Mouse (Mus musculus): ENCODE measurements around the gene Ap3b2. TPM values are rescaled to one million over a fixed set of nuclear protein-coding genes. Genes with fewer than 3 reads are reported as not detected.
A peak's percentile ranks its signal among the peaks of the same experiment; 100 is the strongest.

The Ap3b2 gene
- polyA plus RNA-seq, 1 experiment: not detected

DNA sequence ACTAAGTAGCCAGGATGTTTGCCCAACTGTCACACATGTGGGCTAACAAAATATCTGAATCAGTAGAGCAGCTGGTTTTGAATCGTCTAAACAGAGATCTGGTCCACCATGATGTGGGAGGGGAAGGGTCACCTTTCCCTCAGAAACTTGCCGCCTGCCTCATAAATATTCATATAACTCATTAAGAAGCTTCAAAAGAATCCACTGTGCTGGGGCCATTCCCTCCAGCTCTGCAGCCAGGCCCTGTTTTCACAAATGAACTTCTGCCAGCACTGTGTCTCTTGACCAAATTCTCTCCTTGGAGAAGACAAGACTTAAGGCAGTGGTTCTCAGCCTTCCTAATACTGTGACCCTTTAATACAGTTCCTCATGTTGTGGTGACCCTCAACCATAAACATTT is 45.8 kb upstream of the Ap3b2 start:
- Histone ChIP-seq H3K4me2 (ENCODE audit: low read depth) (no peak overlapping the region), H3ac (ENCODE audit: control insufficient read depth, insufficient read length) (no peak overlapping the region), H3K4me3 (no peak overlapping the region), H3K36me3 (ENCODE audit: control insufficient read depth, insufficient read depth) (peaks cover 6% of the 10 kb centered on the region), H3K79me2 (ENCODE audit: control insufficient read depth, insufficient read depth) (no peaks in the 10 kb centered on the region), H3K27me3 (ENCODE audit: control insufficient read depth, insufficient read depth, insufficient read length) (peaks cover 18% of the 10 kb centered on the region)
- TF ChIP-seq TCF12 (IDR thresholded peaks at IDR 0.05; ENCODE audit: insufficient read depth, poor library complexity, severe bottlenecking): no peak
- TF ChIP-seq SRF (IDR thresholded peaks at IDR 0.05; ENCODE audit: control insufficient read depth, insufficient read length, low read depth): no peak
- TF ChIP-seq POLR2AphosphoS2 (IDR thresholded peaks at IDR 0.05; ENCODE audit: insufficient read length, low read depth): no peak
- TF ChIP-seq POLR2A (IDR thresholded peaks at IDR 0.05; ENCODE audit: insufficient read length, low read depth): no peak
- no peak for TF ChIP-seq MAX (IDR thresholded peaks at IDR 0.05; ENCODE audit: low read depth)
- no peak for TF ChIP-seq USF1 (IDR thresholded peaks at IDR 0.05; ENCODE audit: low read depth)
- no peak for TF ChIP-seq REST (IDR thresholded peaks at IDR 0.05; ENCODE audit: insufficient read depth, insufficient read length)
- no peak for TF ChIP-seq CEBPB (IDR thresholded peaks at IDR 0.05; ENCODE audit: insufficient read depth, poor library complexity, severe bottlenecking)

DNA sequence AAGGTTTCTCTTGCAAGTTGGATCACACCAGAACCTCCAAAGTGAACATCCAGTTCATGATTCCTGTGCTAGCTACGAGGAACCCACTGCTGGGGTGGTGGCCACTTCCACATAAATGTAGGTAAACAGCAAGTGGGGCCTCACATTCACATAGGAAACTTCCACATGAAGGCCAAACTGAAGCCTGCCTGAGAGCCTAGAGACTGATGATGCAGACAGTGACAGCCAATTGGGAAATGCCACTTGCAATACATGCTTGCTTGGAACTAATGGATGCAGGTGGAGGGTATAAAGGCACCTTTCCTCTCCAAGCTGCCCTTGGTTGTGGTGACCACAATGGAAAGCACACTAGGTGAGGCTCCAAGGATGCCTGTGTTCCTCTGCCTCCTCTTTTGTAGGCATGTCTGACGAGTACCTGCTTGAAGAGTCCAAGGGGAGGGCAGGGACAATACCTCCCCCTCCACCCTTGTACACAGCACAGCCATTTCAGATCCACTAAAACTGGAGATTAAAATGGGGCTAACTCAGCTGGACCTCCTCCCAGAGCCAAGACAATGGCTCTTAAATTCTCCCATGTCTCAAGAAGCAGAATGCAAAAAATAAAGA is 44.4 kb upstream of the Ap3b2 start:
- Histone ChIP-seq H3K36me3 (ENCODE audit: control insufficient read depth, insufficient read depth) (peaks cover 9% of the 10 kb centered on the region), H3ac (ENCODE audit: control insufficient read depth, insufficient read length) (no peak overlapping the region), H3K27me3 (ENCODE audit: control insufficient read depth, insufficient read depth, insufficient read length) (peaks cover 14% of the 10 kb centered on the region), H3K4me2 (ENCODE audit: low read depth) (no peak overlapping the region), H3K79me2 (ENCODE audit: control insufficient read depth, insufficient read depth) (no peaks in the 10 kb centered on the region), H3K4me3 (no peak overlapping the region)
- TF ChIP-seq REST (IDR thresholded peaks at IDR 0.05; ENCODE audit: insufficient read depth, insufficient read length) (no peak), TCF3 (IDR thresholded peaks at IDR 0.05; ENCODE audit: insufficient read length, low read depth) (no peak), SRF (IDR thresholded peaks at IDR 0.05; ENCODE audit: control insufficient read depth, insufficient read length, low read depth) (no peak), POLR2A (IDR thresholded peaks at IDR 0.05; ENCODE audit: insufficient read length, low read depth) (no peak), MAX (IDR thresholded peaks at IDR 0.05; ENCODE audit: low read depth) (no peak), E2F4 (IDR thresholded peaks at IDR 0.05; ENCODE audit: insufficient read depth) (no peak), CEBPB (IDR thresholded peaks at IDR 0.05; ENCODE audit: insufficient read depth, poor library complexity, severe bottlenecking) (no peak), POLR2AphosphoS2 (IDR thresholded peaks at IDR 0.05; ENCODE audit: insufficient read length, low read depth) (no peak)

DNA sequence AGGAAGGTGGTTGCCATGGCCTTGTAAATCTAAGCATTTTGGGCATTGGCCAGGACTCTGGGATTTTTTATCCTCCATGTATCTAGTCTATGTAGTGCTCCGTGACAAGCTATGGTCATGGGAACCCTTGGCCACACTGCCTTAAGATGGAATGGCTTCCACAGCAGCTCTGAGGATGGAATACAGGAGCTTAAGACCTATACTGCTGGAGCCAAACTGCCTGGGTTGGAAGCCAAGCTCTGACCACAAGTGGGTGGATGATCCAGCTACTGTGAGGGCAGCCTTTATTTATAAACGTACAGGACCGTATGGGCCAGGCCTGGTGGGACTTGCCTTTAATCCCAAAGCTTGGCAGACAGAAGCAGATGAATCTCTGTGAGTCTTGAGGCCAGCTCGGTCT is 42.8 kb upstream of the Ap3b2 start:
- H3K4me2 ChIP-seq (ENCODE audit: low read depth): no peak overlapping the region
- H3ac ChIP-seq (ENCODE audit: control insufficient read depth, insufficient read length): no peak overlapping the region
- no peaks in the 10 kb centered on the region for H3K27me3 ChIP-seq (ENCODE audit: control insufficient read depth, insufficient read depth, insufficient read length)
- TF ChIP-seq POLR2AphosphoS2 (IDR thresholded peaks at IDR 0.05; ENCODE audit: insufficient read length, low read depth): peak; percentile 13
- no peak for TF ChIP-seq REST (IDR thresholded peaks at IDR 0.05; ENCODE audit: insufficient read depth, insufficient read length)
- no peak overlapping the region for H3K4me3 ChIP-seq
- H3K36me3 ChIP-seq (ENCODE audit: control insufficient read depth, insufficient read depth): peaks cover 11% of the 10 kb centered on the region
- no peaks in the 10 kb centered on the region for H3K79me2 ChIP-seq (ENCODE audit: control insufficient read depth, insufficient read depth)

DNA sequence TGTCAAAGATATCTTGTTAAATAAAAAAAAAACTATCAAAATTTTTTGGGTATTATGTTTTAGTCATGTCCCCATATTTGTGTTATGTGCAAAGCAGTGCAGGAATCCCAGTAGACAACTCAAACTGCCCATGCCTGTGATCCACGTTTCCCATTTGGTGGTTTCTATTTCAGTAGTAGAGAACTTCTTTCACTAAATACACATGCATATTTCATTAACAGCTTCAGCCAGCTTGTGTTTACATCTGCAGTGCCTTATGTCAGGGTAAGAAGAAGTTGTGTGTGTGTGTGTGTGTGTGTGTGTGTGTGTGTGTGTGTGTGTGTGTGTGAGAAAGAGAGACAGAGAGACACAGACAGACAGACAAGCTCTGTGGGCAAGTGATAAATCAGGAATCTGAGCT is 37.7 kb upstream of the Ap3b2 start:
- no peak overlapping the region for H3K4me3 ChIP-seq
- H3ac ChIP-seq (ENCODE audit: control insufficient read depth, insufficient read length): no peak overlapping the region
- H3K36me3 ChIP-seq (ENCODE audit: control insufficient read depth, insufficient read depth): peaks cover 29% of the 10 kb centered on the region
- H3K4me2 ChIP-seq (ENCODE audit: low read depth): no peak overlapping the region
- peaks cover 11% of the 10 kb centered on the region for H3K79me2 ChIP-seq (ENCODE audit: control insufficient read depth, insufficient read depth)
- no peaks in the 10 kb centered on the region for H3K27me3 ChIP-seq (ENCODE audit: control insufficient read depth, insufficient read depth, insufficient read length)
- TF ChIP-seq TCF3 (IDR thresholded peaks at IDR 0.05; ENCODE audit: insufficient read length, low read depth): no peak
- TF ChIP-seq E2F4 (IDR thresholded peaks at IDR 0.05; ENCODE audit: insufficient read depth): no peak
- no peak for TF ChIP-seq REST (IDR thresholded peaks at IDR 0.05; ENCODE audit: insufficient read depth, insufficient read length)
- no peak for TF ChIP-seq CEBPB (IDR thresholded peaks at IDR 0.05; ENCODE audit: insufficient read depth, poor library complexity, severe bottlenecking)
- TF ChIP-seq TCF12 (IDR thresholded peaks at IDR 0.05; ENCODE audit: insufficient read depth, poor library complexity, severe bottlenecking): no peak
- TF ChIP-seq MYOG (IDR thresholded peaks at IDR 0.05; ENCODE audit: control insufficient read depth in 1 of 3, insufficient read depth in 1 of 3, insufficient read length in 2 of 3, low read depth in 2 of 3): no peak
- no peak for TF ChIP-seq POLR2A (IDR thresholded peaks at IDR 0.05; ENCODE audit: insufficient read length, low read depth)
- TF ChIP-seq MYOD1 (IDR thresholded peaks at IDR 0.05; ENCODE audit: control insufficient read depth in 1 of 3, insufficient read length in 2 of 3, low read depth in 2 of 3): no peak
- TF ChIP-seq MAX (IDR thresholded peaks at IDR 0.05; ENCODE audit: low read depth): no peak
- no peak for TF ChIP-seq USF1 (IDR thresholded peaks at IDR 0.05; ENCODE audit: low read depth)
- TF ChIP-seq SRF (IDR thresholded peaks at IDR 0.05; ENCODE audit: control insufficient read depth, insufficient read length, low read depth): no peak
- TF ChIP-seq POLR2AphosphoS2 (IDR thresholded peaks at IDR 0.05; ENCODE audit: insufficient read length, low read depth): no peak

DNA sequence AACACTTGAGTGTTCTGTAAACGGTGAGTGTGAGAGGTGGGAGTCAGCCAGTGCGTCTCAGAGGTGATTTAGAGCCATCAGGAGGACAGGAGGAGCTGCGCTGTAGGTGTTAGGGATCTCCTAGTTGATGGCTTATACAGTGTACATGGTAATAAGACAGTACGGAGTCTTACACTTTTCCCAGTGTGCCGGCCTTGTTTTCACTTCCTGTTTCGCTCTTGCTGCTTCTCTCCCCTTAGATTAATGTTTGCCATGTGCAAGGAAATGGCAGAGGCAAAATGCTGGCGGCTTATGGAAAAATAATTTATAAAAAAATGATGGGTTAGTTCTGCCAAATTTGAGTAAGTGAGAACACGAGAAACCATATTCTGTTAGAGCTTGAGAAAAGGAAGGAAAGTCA is 35.2 kb upstream of the Ap3b2 start:
- H3K27me3 ChIP-seq (ENCODE audit: control insufficient read depth, insufficient read depth, insufficient read length): no peaks in the 10 kb centered on the region
- no peak overlapping the region for H3K4me2 ChIP-seq (ENCODE audit: low read depth)
- H3K36me3 ChIP-seq (ENCODE audit: control insufficient read depth, insufficient read depth): peaks cover 23% of the 10 kb centered on the region
- H3ac ChIP-seq (ENCODE audit: control insufficient read depth, insufficient read length): no peak overlapping the region
- peaks cover 26% of the 10 kb centered on the region for H3K79me2 ChIP-seq (ENCODE audit: control insufficient read depth, insufficient read depth)
- no peak for TF ChIP-seq MYOG (IDR thresholded peaks at IDR 0.05; ENCODE audit: control insufficient read depth in 1 of 3, insufficient read depth in 1 of 3, insufficient read length in 2 of 3, low read depth in 2 of 3)
- TF ChIP-seq TCF3 (IDR thresholded peaks at IDR 0.05; ENCODE audit: insufficient read length, low read depth): no peak
- no peak for TF ChIP-seq REST (IDR thresholded peaks at IDR 0.05; ENCODE audit: insufficient read depth, insufficient read length)
- no peak for TF ChIP-seq MAX (IDR thresholded peaks at IDR 0.05; ENCODE audit: low read depth)
- no peak for TF ChIP-seq POLR2AphosphoS2 (IDR thresholded peaks at IDR 0.05; ENCODE audit: insufficient read length, low read depth)
- TF ChIP-seq E2F4 (IDR thresholded peaks at IDR 0.05; ENCODE audit: insufficient read depth): no peak
- TF ChIP-seq CEBPB (IDR thresholded peaks at IDR 0.05; ENCODE audit: insufficient read depth, poor library complexity, severe bottlenecking): no peak
- H3K4me3 ChIP-seq: no peak overlapping the region
